Mouse (Mus musculus): ENCODE measurements at regions not wholly inside any gene's neighbourhood (a gene's known extent, or its start where the extent isn't known, plus 50 kb on each side); places are given as distances from the start of the nearest gene placed in this dataset.

- DNase-seq: no peak
Measured at GRCm38 (mm10) chr11:65490426-65490825, 220.6 kb upstream of the Myocd start.

GRCm38 (mm10) chr11:65475821-65476540 lies 206.2 kb upstream of the Myocd start:
- peak; percentile 76 for DNase-seq

DNA sequence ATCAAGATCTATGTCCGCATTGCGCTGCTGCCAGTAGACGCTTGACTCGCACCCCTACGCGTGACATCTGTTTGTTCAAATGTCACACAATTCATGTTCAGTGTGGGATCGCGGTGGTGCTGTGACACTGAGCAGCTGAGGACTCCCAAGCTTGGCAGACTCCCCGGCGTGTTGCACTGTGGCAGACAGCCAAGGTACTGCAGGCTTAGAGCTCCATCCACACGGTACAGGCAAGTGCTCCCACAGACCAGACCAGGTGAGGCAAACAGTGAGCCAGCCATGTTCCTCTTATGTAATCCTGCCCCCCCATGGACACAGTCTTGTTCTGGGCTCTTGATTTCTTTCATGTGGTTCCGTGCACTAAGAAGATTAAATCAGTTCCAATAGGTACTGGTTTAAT lies 205.5 kb upstream of the Myocd start:
- peak; percentile 87 for DNase-seq

- DNase-seq: no peak
Measured at GRCm38 (mm10) chr11:65469762-65470741, 200.3 kb upstream of the Myocd start.

- no peak for DNase-seq
Measured at GRCm38 (mm10) chr11:65461044-65461443, 191.3 kb upstream of the Myocd start.

DNA sequence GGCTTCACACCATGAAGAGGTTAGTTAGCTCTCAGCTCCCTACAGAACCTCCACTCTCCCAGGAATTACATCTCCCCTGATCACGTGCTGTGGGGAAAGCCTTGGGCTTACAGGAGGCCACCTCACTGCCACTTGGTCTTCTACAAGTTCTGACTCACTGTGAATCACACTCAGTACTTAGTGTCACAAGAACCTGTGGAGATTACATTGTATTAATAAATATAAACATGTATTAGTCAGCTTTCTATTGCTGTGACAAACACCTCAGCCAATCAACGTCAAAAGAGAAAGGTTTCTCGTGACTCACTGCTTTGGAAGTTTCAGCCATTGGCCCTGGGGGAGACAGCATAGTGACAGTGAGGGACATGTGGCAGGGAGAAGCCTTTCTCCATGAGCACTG lies 178.6 kb upstream of the Myocd start:
- DNase-seq: no peak

DNA sequence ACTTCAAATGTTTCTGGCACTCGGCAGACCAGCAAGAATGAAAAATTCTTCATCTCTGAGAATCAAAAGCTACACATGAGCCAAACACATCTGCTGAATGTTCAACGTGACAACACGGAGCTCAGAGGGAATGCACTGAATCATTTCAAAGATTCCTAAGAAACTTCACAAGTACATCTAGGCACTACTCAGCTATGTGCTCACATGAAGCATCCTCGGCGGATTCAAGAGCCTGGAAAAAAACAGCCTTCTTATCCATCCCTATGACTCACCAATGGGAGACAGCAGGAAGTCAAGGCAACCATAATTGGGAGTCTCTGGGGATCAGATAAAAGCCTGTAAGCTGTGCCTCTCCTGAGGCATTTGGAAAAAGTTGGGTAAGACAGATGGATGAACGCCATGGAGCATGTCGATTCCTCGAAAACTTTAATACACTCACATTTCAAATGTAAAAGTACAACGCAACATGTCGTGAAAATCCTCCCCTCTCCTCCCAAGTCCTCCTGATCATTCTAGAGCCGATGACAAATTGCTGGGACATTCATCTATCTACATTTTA lies 173.8 kb upstream of the Myocd start:
- no peak for DNase-seq

DNA sequence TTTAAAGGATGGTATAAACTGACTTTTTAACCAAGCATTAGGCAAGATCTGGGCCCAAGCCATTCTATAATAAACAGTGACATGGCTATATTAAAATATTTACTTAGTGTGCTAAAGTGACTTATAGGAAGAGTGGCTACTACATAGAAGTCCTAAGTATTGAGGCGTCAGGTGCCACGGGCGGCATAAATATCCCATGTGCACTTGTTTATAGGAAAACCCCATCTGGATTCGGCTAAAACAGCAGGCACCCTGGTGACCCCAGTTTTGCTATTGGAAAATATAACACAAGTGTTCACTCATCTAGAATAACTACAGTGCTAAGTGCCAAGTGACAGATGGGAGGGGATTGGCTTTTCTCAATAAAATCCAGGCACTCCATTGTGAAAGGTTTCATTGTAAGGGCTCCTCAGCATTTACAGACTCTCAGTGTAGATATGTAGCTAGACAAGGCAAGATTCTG lies 165.9 kb upstream of the Myocd start:
- peak; percentile 31 for DNase-seq

DNA sequence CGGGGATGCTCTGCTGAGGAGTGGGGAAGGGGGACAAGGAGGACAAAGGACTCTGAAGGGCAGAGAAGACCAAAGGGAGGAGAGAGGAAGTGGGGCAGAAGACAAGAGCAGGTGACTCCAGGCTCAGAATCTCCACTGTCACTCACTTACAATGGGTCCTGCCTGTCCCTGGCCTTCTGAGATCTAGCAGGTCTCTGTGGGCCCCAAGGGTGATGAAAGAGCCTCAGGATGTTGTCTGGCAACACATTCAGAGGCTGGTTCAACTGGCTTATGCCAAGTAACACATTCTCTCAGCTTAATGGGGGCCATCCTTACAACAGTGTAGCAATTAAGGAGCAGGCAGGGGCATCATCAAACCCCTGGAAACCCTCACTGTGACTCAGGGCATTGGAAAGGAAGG lies 152.1 kb upstream of the Myocd start:
- DNase-seq: no peak

GRCm38 (mm10) chr11:65408621-65409020 lies 138.8 kb upstream of the Myocd start:
- no peak for DNase-seq

DNA sequence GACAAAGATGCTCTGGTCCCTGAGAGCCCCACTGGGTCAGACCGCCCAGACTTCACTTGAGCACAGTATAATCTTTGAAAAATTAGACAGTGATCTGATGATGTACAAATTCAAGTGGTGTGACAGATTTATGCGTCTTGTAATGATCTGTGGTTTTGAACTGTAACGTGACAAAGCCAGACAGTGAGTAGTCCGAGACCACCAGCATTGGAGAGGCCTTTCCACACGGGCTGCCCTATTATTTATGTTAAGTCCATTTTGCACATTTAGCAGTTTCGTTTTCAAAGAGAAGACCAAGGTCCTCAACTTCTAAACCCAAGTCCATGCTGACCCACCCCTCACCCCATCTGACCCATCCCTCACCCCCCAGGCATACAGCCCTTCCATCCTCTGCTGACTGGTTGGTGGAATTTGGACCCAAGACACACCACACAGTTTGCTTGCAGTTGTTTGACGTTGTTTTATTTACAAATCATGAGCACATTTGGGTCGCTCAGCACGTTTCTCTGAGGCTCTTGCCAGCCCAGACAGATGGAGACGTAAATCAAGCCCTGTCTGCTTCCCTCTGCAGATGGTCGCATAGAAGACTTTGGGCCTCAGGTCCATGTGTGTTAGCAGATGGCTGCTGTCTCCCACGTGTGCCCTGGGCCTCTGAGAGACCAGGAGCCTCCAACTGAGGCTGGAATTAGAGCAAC lies 132.8 kb upstream of the Myocd start:
- peak; percentile 81 for DNase-seq

DNA sequence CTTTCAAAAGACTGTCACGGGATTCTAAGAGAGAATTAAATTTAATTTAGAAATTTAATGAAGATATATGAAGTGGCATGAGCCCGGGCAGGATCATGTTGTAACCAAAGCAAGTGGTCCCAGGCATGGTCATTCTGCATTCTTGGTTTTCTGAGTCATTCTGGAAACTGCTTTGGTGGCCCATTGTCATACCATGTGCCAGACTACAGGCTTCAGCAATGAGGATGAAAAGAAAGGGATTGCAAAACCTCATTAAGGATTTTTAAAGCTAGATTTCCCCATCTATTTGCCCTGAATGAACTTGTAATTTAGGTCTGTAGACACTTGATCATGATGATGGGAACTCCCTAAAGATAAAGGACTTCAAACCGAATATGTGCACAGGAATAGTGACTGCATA lies 119.4 kb upstream of the Myocd start:
- DNase-seq: no peak

DNA sequence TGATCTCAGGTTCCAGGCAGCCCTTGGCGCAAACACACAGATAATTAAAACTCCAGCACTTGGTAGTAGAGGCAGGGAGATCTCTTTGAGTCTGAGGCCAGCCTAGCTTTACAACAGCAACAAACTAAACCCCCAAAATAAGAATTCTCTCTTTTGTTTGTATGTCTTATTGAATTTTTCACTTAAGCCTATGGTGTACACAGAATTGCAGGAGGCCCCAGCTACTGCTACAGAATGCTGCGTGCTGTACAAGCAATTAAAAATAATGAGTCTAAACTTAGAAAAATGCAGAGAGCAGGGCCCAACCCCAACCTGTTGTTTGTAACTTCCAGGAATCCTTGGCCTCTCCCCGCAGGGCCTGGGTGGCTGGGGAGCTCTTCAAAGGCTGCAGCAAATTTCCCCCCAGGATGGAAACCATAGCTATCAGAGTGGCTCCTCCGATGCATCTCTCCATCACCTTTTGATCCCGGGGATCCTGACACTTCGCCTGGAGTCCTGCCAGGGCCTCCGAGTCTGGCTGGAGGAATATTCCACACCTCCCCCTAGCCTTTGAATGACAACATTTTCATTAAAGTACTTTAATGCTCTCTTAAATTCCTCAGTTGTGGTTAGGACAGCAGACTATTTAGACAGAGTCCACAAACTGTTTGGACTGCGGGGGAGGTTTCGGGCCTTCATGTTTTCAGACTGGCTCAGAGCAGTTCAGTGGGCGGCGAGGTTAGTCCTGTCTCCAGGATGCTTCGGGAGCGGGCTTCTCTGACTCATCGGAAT lies 116.7 kb upstream of the Myocd start:
- DNase-seq: no peak

DNA sequence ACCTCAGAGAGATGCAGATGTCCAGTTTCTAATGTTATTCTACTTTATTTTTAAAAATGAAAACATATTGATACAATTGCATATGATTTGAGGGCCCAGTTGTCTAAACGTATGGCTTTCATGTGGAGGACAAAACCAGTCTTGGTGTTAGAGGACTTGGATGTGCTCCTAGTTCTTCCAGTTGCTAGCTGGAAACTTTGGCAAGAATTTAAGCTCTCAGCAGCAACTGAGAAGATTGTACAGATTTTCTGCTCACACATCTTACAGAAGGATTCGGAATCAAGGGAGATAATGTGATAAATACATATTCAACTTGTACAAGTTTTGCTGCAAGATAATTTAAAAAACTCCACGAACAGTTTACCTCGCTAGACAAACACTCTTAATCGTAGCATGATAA lies 105.6 kb upstream of the Myocd start:
- no peak for DNase-seq

DNA sequence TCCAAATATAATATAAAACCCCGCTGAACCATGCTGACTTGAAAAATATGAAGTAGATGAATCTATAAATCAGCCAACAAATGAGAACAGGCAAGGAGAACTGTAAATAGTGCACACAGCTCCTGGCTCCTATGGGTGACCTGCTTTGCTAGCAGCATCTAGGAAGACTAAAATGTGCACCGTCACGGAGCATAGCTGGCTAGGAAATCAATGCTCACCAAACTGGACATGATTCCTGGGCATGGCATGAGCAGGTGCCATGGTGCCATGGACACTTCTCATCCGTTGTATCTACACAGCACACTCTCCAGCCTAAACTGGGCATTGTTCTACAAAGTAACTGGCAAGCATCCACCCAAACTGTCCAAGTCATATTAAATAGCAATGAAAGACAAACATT lies 103.3 kb upstream of the Myocd start:
- no peak for DNase-seq

- no peak for DNase-seq
Measured at GRCm38 (mm10) chr11:65372309-65372811, 102.6 kb upstream of the Myocd start.

GRCm38 (mm10) chr11:65367825-65368224 lies 98.0 kb upstream of the Myocd start:
- no peak for DNase-seq

DNA sequence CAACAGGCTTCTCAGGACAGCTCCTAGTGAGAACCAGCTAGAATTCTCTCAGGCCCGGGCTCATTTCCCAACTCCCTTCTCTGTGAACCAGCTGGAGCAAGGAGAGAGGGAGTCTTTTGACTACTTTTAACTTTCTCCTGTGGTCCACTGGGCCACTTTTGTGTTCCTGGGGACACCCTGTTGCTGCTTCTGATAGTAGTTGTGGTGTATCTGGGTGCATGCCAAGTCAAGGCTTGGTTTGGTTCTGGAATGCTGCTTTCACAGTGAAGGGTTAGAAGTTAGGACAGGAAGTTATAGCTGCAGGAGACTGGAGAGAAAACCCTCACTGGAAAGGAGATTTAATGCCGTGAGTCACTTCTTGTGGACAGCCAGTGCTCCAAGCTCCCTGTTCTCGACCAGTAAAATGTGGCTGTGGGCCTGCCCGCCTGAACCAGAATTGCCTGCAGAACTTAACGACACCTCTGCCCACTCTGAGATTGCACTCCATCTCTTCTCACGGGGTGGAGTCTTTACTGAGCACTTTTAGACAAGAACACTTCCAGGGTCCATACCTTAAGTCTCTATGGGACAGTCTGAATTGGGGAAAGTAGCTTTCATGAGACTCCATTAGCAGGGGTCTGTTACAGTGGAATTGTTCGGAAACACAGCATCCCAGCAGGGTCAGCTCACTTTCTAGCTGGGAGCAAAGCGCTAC lies 97.0 kb upstream of the Myocd start:
- no peak for DNase-seq

- DNase-seq: no peak
Measured at GRCm38 (mm10) chr11:65365751-65366559, 96.2 kb upstream of the Myocd start.

DNA sequence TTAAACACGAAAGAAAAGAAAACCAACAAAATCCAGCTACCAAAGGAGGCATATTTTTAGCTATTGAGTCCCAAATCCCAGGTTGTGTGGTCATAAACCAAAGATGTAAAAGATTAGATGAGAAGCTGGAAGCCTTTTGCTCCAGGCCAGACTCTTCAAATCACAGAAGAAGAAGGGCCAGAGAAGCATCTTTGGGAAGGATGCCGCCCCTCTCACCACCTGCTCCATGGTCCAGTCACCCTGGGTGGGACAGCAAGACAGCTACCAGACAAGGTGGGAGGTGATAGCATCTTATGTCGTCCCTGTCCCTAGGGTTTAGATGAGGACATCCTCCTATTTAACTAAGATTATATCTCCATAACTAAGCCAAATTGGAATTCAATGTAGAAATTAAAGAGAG lies 95.1 kb upstream of the Myocd start:
- DNase-seq: no peak
